Mouse (Mus musculus): ENCODE measurements around the gene 1700093K21Rik.
"Not testable (repeated sequence)": the region's sequence is repeated elsewhere in the genome, so short reads cannot be mapped to it uniquely, and the experiment has no call there.

1700093K21Rik gene

DNA sequence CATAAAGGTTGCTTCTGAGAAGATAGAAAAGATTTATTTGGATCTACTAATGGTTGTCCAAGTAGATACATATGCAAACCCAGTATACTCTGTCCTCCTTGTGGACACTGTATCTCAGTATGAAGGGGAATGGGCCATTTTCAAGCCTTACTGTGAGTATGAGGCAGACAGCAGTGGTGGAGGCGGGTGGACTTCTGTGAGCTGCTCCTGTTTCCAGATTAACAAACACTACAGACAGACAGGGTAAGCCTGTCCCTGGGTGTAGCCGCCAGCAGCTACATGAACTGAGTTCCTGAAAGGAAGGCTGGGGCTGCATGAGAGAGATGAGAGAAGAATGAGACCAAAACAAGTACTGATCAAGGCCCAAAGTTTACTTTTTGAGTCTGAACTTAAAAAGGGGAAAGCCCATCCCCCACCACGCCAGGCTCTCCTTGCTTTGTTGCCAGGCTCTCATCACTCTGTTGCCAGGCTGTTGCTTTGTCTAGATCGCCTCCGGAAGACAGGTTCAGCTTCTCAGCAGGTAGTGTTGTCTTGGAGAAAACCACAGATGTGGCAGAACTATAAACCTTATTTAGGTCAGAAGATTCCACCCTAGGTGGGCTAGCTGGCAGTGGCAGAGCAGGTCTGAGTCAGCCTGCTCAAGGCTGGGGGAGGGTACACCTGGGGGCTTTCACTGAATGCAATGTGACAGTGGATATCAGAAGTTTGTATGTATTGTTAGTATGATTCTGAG is at the start of gene 1700093K21Rik:
1700093K21Rik (minus strand) TSS at position 683 of the 733 bp plus-strand sequence.
- DNase-seq = no peak

DNA sequence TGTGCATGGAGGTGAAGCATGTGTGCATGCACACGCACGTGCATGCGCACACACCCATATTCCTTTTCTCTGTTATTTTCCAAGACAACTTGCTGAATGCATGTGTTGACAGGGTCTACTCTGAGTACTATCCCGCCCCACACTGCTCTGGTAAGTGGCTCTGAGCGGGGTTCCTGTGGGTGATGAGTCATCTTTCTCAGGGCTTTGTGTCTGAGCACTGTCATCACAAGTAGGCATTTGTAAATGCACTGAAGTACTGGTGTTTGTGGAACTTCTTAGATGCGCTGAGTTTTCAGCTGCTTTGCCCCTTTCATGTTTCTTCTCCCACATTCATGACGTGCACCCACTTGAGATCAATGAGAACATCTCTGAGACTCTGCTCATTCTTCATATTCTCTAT is 49.2 kb upstream of the 1700093K21Rik start:
- no peak for DNase-seq

DNA sequence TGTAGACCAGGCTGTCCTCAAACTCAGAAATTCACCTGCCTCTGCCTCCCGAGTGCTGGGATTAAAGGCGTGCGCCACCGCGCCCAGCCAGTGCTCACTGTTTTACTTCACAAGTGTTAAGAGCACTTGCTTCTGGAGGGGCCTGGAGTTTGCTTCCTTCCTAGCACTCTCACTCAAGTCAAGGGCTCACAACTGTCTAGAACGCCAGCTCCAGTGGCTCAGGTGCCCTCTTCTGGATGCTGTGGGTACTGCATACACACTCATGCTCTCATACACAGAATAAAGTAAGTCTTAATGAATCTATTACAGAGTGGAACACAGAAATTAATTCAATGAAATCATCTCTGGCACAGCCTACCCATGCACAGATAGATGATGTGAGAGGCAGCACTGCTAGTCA is 44.8 kb upstream of the 1700093K21Rik start:
- DNase-seq = peak; percentile 79

DNA sequence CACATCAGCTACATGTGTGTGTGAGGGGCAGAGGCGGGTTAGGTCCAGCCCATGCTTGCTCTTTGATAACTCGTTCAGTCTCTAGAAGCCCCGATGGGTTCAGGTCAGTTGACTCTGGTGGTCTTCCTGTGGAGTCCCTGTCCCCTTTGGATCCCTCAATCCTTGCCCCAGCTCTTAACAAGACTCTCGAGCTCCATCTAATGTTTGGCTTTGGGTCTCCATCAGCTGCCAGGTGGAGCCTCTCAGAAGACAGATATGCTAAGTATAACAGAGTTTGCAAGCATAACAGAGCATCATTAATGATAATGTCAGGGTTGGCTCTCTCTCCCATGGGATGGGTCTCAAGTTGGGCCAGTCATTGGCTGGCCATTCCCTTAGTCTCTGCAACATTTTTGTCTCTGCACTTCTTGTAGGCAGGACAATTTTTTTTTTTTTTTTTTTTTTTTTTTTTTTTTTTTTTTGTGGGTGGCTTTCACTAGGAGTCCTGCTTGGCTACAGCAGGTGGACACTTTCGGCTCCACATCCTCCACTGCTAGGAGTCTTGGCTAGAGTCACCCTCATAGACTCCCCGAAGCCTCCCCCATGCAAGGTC is 36.2 kb upstream of the 1700093K21Rik start:
- DNase-seq = no peak

DNA sequence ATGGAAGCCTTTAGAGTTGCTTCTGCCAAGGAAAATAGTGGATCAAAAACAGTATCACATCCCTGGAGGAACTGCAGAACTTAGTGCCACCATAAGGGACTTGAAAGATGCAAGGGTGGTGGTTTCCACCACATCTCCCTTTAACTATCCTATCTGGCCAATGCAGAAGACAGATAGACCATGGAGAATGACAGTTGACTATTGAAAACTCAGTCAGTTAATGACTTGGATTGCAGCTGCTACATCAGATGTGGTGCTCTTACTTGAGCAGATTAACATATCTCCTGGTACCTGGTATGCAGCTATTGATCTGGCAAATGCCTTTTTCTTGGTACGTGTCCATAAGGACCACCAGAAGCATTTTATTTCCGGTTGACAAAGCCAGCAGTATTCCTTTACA is 16.5 kb upstream of the 1700093K21Rik start:
- DNase-seq = no peak

DNA sequence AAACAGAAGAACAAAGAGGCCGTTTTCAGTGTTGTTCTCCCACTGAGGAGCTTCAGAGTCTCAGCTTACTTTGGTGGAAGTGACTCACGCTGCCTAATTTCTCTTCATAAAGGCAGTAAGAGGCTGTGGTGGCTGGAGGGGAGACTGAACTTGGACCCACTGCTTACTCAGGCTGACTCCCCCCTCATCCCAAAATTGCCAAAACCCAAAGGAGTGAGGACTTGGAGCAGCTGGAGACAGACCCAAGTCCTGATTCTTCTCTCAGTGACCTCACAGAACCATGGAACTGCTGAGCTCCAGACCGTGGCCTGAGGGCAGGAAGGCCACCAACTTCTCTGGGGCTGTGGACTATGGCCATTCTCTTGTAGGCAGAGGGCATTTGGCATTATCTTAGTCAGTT is 2.0 kb downstream of the 1700093K21Rik start:
- DNase-seq = no peak

DNA sequence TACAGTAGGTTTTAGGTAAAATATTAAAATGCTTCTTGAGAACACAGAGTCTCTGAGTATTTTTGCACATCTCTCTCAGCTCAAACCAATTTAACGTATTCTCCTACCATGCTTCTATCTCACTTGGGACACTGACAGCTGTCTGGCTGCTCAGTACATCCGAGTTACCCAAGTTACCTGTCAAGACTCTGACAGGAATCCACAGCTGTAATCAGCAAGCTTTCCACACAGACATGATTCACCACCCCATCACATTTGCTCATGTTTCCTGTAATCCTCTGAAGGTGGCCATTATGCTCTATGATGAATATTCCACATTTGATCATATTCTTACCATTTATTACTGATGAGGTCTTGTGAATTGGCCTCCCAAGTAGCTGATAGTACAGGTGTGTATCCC is 5.6 kb downstream of the 1700093K21Rik start:
- DNase-seq = no peak

DNA sequence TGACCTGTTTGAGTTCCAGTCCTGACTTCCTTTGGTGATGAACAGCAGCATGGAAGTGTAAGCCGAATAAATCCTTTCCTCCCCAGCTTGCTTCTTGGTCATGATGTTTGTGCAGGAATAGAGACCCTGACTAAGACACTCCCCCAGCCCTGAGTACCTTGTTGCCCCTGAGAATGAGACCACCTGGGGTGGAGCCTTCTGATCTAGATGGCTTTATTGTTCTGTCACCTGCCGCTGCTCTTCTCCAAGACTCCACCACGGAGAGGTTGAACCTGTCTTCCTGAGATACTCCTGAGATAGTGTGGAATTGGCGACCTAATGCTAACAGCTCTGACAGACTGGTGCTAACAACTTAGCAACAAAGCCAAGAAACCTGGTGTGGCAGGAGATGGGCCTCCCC is 6.2 kb downstream of the 1700093K21Rik start:
- DNase-seq = not testable (repeated sequence)

DNA sequence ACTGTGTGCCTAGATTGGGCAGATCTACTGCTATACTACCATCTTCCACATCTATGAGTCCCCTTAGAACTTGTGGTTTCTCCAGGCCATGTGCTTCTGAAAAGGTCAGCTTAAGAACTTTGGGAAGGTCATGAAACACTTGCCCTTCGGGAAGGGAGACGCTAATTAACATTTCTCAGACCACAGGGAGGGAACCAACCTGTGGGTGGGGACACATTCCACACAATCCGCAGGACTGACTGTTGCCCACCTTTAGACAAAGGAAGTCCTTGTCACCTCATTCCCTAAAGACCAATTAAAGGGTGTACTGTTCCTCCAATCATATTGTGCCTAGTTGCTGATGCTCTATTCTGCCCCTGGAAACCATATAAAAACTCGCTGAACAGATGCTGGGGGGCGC is 16.2 kb downstream of the 1700093K21Rik start:
- not testable (repeated sequence) for DNase-seq

DNA sequence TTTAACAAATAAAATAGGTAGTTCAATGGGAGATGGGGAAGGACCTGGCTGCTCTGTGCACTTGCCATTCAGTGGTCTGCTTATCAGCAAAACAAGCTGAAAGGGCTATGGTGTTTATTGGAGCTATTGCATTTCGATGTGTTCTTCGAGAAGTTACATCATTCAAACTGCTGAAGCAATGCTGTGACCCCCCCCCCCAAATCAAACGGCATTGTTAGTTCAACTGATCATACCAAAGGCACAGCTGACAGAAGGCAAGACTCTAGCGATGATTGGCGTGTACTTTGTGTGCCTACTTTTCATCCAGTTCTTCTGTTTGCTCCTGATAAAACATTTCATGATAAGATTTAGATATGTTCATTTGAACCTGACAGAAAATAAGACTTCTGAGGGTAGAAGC is 22.3 kb downstream of the 1700093K21Rik start:
- DNase-seq = no peak

DNA sequence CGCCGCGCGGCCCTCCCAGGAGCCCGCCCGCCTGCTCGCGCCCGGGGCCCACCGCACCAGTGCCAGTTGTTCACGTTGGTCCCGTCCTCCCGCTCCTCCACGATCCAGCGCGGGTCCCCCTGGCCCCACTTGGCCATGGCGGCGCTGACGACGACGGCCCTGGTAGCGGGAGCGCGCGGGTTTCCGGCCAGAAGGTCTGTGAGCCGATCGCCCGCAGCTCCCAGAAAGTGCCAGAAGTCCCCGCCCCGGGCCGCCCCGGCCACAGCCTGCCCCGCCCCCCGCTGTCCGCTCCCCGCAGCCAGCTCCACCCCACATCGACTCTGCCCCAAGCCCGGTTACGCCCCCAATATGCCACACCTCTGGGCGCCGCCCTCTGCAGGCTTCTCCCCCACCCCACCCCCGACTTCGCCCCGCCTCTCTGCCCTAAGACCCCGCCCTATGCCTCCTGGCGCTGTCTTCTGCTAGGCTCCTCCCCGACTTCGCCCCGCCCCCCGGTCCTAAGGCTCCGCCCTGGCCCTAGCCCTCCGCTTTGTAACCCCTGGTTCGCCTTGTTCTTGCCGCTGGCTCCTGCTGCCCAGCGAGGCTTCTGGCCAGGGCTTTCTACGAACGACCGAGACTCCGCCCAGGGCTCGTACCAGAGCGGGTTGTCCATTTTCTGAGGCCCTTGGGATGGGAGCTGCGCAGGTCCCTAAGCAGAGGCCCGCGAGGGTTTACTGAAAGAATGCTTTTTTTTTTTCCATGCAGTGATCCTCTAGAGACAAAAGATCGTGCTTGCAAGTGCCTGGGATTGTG is 23.0 kb downstream of the 1700093K21Rik start, which contains the start of gene Ahsa2:
Ahsa2 (minus strand) TSS at position 313 of the 792 bp plus-strand sequence.
- peak; percentile 94 for DNase-seq

DNA sequence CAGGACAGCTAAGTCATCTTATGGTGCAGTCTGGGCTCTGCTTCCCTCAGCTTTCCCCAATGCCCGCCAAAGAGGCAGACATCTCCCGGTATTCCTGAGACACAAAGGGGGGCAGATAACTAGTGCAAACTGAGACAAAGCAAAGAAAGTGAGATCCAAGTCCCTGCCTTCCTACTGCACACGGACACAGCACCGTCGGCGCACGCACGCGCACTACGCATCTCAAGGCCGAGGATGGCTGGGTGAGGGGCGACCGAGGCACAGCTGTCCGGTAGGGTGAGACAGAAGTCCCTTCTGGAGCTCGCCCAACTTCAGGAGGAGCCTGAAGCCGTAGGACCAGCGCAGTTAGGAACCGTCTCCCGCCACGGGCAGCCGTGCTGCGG is 23.6 kb downstream of the 1700093K21Rik start:
- DNase-seq = peak; percentile 72

DNA sequence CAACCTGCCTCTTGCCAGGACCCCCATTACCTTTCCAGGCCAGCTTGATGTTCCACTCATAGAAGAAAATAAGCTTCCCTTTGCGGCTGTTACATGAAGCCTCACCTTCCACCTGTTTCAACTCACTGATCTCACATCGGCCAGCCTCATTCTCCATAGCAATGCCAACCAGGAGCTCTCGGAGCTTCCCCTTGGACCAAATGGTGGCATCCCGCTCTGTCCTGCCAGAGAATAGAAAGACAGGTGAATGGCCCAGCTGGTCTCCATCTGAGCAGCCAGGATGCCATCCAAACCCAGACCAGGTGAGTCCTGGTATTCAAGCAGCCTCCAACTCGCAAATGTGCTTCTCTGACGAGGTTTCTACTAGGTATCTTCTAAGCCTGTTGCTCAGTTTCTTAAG is 24.3 kb downstream of the 1700093K21Rik start:
- DNase-seq = no peak

DNA sequence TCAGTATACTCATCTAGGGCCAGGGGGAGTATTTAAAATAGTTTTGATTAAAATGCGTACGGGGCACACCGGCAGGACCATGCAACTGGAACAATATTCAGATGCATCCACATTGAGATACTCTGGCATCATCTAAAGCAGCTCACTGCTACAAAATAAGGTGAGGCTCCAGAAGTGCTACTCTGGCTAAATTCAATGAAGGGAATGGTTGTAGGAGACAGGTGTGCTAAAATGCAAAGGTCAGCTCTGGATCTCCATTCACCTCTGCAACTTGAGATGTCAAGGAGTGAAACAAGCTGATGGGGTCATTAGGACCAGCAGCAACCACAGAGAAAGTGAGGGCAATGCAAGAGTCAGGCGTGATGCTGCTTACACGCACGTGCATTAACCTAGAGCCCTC is 25.7 kb downstream of the 1700093K21Rik start:
- DNase-seq = no peak

DNA sequence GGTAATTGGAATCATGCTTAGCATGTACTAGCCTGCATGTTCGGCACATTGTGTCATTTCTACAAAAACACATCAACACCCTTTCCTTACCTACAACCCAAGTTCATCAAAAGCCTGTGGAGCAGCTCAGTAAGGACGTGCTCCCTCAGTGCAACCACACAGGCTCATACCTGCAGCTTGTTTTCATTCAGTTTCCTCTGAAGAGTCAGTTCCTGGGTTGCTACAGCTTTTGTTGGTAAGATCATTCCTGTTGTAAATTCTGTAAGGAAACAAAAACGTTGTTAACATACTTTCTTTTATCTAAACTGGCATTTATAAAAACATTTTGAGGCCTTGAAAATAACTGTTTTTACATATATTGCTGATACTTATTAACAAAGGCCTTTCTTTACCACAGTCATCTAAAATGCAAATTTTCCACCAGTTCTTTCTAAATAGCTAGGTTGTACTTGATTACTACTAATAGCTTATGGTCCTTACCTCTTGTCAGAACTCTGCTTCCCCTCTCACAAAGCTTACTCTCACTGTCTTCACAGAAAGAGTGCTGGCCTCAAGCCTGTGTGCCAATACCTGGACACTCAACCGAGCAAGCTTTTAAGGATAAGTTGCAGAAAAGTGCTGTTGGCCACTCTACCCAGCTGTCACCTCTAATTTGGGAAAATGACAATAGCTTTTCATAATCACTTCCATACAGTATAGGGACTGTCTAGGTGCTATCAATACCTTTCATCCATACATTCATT is 28.7 kb downstream of the 1700093K21Rik start:
- no peak for DNase-seq

DNA sequence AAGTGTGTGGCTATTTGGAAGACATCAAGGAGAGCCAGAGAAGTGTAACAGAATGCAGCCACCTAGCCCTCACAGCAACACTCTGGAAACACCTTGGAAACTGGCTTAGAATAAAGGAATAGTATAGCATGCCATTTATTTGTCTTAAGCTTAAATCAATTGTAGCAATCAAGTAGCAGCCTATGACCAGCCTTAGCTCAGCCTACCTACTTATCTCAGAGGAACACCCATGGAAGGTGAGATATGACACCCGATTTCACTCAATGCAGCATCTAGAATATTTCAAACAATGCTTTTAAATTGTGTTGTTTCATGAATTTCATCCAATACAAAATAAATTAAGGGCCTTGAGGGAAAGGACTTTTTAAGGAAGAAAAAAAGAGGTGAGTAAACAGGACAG is 31.0 kb downstream of the 1700093K21Rik start:
- DNase-seq = no peak

Data from right cerebral cortex, postnatal 14 days (tissue).